Mouse (Mus musculus) kidney, postnatal 0 days (tissue): Measurements from ENCODE around the gene S100a7a. TPM values are rescaled to one million over a fixed set of nuclear protein-coding genes. Genes with fewer than 3 reads are reported as not detected.

Experiments
- ATAC-seq: fragments of 200-750 bp; cut with Nextera tagmentation; replicated peaks from 2 replicates; pipeline ENCODE4 v1.8.0; 2017; ENCODE audit warnings: low read depth, moderate number of reproducible peaks, moderate TSS enrichment, moderate library complexity; ENCODE audit not compliant: low FRiP score
- DNase-seq: peaks from one replicate; pipeline ENCODE4 v3.0.0-alpha.2; 2016; ENCODE audit warnings: low spot score
- H3K27ac ChIP-seq: fragments of 300-500 bp; sonication (generic); 2 replicates; pipeline ENCODE4 v1.5.1; 2014; ENCODE audit warnings: mild to moderate bottlenecking
- H3K27me3 ChIP-seq: fragments of 300-500 bp; sonication (generic); 2 replicates; pipeline ENCODE4 v1.6.1; 2014; ENCODE audit warnings: low read length, mixed read lengths; ENCODE audit not compliant: insufficient read depth
- H3K36me3 ChIP-seq: fragments of 300-500 bp; sonication (generic); 2 replicates; pipeline ENCODE4 v1.6.1; 2014; ENCODE audit warnings: low read length, mixed read lengths; ENCODE audit not compliant: insufficient read depth
- H3K4me1 ChIP-seq: fragments of 300-500 bp; sonication (generic); replicated peaks from 2 replicates; pipeline ENCODE4 v1.6.1; 2014; ENCODE audit warnings: antibody characterized with exemption, low read length, mixed read lengths; ENCODE audit not compliant: insufficient read depth
- H3K4me2 ChIP-seq: fragments of 300-500 bp; sonication (generic); 2 replicates; pipeline ENCODE4 v1.6.1; 2014; ENCODE audit warnings: mild to moderate bottlenecking, low read length, moderate library complexity, mixed read lengths
- H3K4me3 ChIP-seq: fragments of 300-500 bp; sonication (generic); replicated peaks from 2 replicates; pipeline ENCODE4 v1.5.1; 2014; ENCODE audit warnings: low read depth, low read length
- H3K9ac ChIP-seq: fragments of 300-500 bp; sonication (generic); 2 replicates; pipeline ENCODE4 v1.6.1; 2014; ENCODE audit warnings: low read depth, low read length
- H3K9me3 ChIP-seq: fragments of 300-500 bp; sonication (generic); replicated peaks from 2 replicates; pipeline ENCODE4 v1.6.1; 2016; ENCODE audit warnings: low read length, inconsistent platforms, mixed read lengths
- CTCF ChIP-seq: IDR thresholded peaks from 2 replicates; pipeline ENCODE4 v1.5.1; 2016; ENCODE audit warnings: antibody characterized with exemption, low read depth, mild to moderate bottlenecking, moderate library complexity
- WGBS: fragments of 180-500 bp; shearing (Covaris S2); extraction: QIAGEN DNeasy Blood & Tissue Kit; methylation state at CpG from one replicate; pipeline ENCODE4 v1.1.7; 2014; 5-methylcytosine and 5-hydroxymethylcytosine counted together
- polyA plus RNA-seq: library from polyadenylated mRNA; unstranded; fragments of >200 nt; fragmentation: Nextera tagmentation; extraction: Ambion mirVana; gene quantifications from 2 replicates; pipeline ENCODE4 v1.2.1, GENCODE M21; 2015

Gene S100a7a
- polyA plus RNA-seq, 1 experiment from 2014 or later: 0.14 TPM

GRCm38 (mm10) chr3:90638511-90639275 is 15.1 kb upstream of the S100a7a start:
- Histone ChIP-seq H3K4me1 (no peaks in the 10 kb centered on the region), H3K4me3 (no peak overlapping the region), H3K4me2 (no peak overlapping the region), H3K27me3 (no peaks in the 10 kb centered on the region), H3K9me3 (no peaks in the 10 kb centered on the region), H3K27ac (no peak overlapping the region), H3K36me3 (no peaks in the 10 kb centered on the region), H3K9ac (no peak overlapping the region)
- ATAC-seq (no peak), DNase-seq (no peak)
- 87% methylated on average over 1 of the region's 1 CpGs for WGBS
- TF ChIP-seq CTCF: no peak

- WGBS: 59% methylated on average over 7 of the region's 7 CpGs
- H3K27me3 ChIP-seq: no peaks in the 10 kb centered on the region
- H3K4me2 ChIP-seq: no peak overlapping the region
- no peak overlapping the region for H3K9ac ChIP-seq
- H3K36me3 ChIP-seq: no peaks in the 10 kb centered on the region
- no peaks in the 10 kb centered on the region for H3K4me1 ChIP-seq
- peak; percentile 68 for TF ChIP-seq CTCF
- ATAC-seq (no peak), DNase-seq (peak; percentile 10)
- no peak overlapping the region for H3K27ac ChIP-seq
- H3K4me3 ChIP-seq: no peak overlapping the region
- H3K9me3 ChIP-seq: no peaks in the 10 kb centered on the region
Observed at GRCm38 (mm10) chr3:90639511-90640154, 14.2 kb upstream of the S100a7a start.

GRCm38 (mm10) chr3:90640981-90641380 is 12.8 kb upstream of the S100a7a start:
- Histone ChIP-seq H3K27ac (no peak overlapping the region), H3K4me1 (no peaks in the 10 kb centered on the region), H3K4me2 (no peak overlapping the region), H3K9ac (no peak overlapping the region), H3K4me3 (no peak overlapping the region), H3K9me3 (no peaks in the 10 kb centered on the region), H3K27me3 (no peaks in the 10 kb centered on the region), H3K36me3 (no peaks in the 10 kb centered on the region)
- WGBS: 77% methylated on average over 7 of the region's 7 CpGs
- ATAC-seq (no peak), DNase-seq (no peak)
- no peak for TF ChIP-seq CTCF

GRCm38 (mm10) chr3:90644220-90644619 is 9.6 kb upstream of the S100a7a start:
- Histone ChIP-seq H3K27ac (no peak overlapping the region), H3K4me2 (no peak overlapping the region), H3K4me1 (no peaks in the 10 kb centered on the region), H3K27me3 (no peaks in the 10 kb centered on the region), H3K9ac (no peak overlapping the region), H3K4me3 (no peak overlapping the region), H3K9me3 (no peaks in the 10 kb centered on the region), H3K36me3 (no peaks in the 10 kb centered on the region)
- DNase-seq (peak; percentile 50), ATAC-seq (no peak)
- WGBS: 49% methylated on average over 3 of the region's 3 CpGs
- TF ChIP-seq CTCF: peak; percentile 72

DNA sequence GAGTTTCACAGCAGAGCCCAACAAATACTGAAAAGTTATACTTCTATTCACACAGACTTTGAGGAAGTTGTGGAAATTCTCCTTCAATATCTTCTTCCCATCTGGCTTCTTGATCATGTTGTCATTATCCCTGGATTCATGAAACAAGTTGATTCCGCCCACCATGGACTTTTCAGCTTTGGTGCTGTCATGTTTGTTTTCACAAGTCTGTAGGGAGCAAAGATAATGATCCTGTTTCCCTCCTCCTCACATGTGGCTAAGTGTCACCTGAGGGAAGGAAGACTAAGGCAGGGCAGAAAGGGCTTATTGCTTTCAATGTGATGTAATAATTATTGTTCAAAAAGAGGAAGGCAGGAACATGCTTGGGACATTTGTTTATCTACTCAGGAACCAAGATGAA is 6.5 kb upstream of the S100a7a start:
- TF ChIP-seq CTCF: no peak
- no peaks in the 10 kb centered on the region for H3K9me3 ChIP-seq
- H3K36me3 ChIP-seq: no peaks in the 10 kb centered on the region
- no peak overlapping the region for H3K4me3 ChIP-seq
- H3K9ac ChIP-seq: no peak overlapping the region
- DNase-seq (no peak), ATAC-seq (no peak)
- 88% methylated on average over 1 of the region's 1 CpGs for WGBS
- H3K4me2 ChIP-seq: no peak overlapping the region
- H3K4me1 ChIP-seq: no peaks in the 10 kb centered on the region
- no peaks in the 10 kb centered on the region for H3K27me3 ChIP-seq
- H3K27ac ChIP-seq: no peak overlapping the region

DNA sequence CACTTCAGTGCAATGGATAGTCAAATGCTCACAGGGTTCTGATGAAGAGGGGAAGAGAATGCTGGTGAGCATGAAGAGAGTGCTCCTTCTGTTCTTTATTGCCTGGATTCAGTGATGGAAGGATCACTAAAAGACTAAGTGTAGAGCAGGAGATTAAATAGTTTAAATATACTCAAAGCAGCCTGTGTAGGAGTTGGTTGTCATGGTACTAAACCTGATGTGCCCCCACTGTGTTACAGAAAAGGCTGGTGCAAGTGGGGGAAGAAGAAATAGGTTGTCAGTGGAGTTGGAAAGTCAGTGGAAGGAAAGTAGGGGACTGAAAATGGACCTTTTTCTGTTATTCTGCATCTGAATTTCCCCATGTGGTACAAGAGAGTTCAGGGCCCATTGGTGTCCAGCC is 4.8 kb upstream of the S100a7a start:
- Histone ChIP-seq H3K4me3 (no peak overlapping the region), H3K27ac (no peak overlapping the region), H3K9ac (no peak overlapping the region), H3K4me2 (no peak overlapping the region), H3K27me3 (no peaks in the 10 kb centered on the region), H3K9me3 (no peaks in the 10 kb centered on the region), H3K36me3 (no peaks in the 10 kb centered on the region), H3K4me1 (no peaks in the 10 kb centered on the region)
- DNase-seq: no peak
- ATAC-seq: no peak
- no peak for TF ChIP-seq CTCF
